Mouse (Mus musculus): ENCODE measurements at regions not wholly inside any gene's neighbourhood (a gene's known extent, or its start where the extent isn't known, plus 50 kb on each side); places are given as distances from the start of the nearest gene placed in this dataset.

DNA sequence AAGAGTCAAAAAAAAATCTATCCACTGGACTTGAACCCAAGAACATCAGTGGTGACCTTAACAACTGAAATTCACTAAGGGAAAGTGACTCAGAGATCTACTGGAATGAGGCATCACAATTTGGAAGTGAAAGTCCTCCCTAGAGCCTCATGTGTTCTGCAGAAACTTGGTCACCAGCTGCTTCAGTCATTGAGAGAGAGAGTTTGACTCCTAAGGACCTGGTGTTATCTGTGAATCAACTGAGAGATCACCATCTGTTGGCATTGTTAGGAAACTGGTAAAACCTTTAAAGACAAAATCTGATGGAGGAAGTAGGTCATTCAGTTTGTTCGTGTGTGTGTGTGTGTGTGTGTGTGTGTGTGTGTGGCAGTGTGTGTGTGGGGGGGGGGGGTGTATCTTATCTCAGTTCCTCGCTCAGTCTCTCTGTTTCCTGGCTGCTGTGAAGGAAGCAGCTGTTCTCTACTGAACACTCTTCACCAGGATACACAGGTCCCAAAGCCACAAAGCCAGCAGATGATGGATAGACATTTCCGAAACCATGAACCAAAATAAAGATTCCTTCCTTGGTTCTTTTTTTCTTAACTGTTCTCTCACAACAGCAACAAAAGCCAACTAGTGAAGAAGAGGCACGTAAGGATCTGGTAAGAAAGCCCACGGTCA lies 284.6 kb downstream of the Fam49a start:
- TF ChIP-seq CTCF (IDR thresholded peaks at IDR 0.05; ENCODE audit: low read depth, low read length), result no peak
- no peak for TF ChIP-seq POLR2A (IDR thresholded peaks at IDR 0.05; ENCODE audit: borderline replicate concordance, low read depth, low read length)
